Mouse (Mus musculus) ES-Bruce4 (cell line): ENCODE data around the gene Disp1.

ENCODE experiments used
- CTCF ChIP-seq: IDR thresholded peaks from one replicate; pipeline ENCODE4 v1.8.1; 2011; ENCODE audit warnings: low read depth, low read length
- EP300 ChIP-seq: IDR thresholded peaks from 2 replicates; pipeline ENCODE4 v1.6.1; 2011; ENCODE audit warnings: low read depth, low read length; ENCODE audit not compliant: insufficient read depth
- POLR2A ChIP-seq: IDR thresholded peaks from one replicate; pipeline ENCODE4 v1.8.1; 2011; ENCODE audit warnings: low read length; ENCODE audit not compliant: insufficient read depth

- TF ChIP-seq CTCF, result no peak
- no peak for TF ChIP-seq POLR2A
- TF ChIP-seq EP300, result no peak
Observed at GRCm38 (mm10) chr1:183166700-183167099, 54.6 kb downstream of the Disp1 start.
